Mouse (Mus musculus) thymus, adult 18-20 months (tissue): ENCODE results near the gene Olfr389.

ENCODE experiments used
- DNase-seq, 2 experiments: peaks; one replicate each; pipeline ENCODE4 v3.0.0; 2022; ENCODE audit warnings: mixed read lengths in 2 of 2

Gene Olfr389

GRCm38 (mm10) chr11:73780613-73781012 lies at the start of gene Olfr389:
TSS of gene Olfr389 (minus strand) at chr11:73780713.
- DNase-seq, result no peak

GRCm38 (mm10) chr11:73816949-73817348 lies 36.4 kb upstream of the Olfr389 start, which contains the start of gene Olfr392:
TSS of gene Olfr392 (minus strand) at chr11:73817049.
- no peak for DNase-seq

GRCm38 (mm10) chr11:73802952-73803351 lies 22.4 kb upstream of the Olfr389 start, which contains the start of gene Olfr391-ps:
TSS of gene Olfr391-ps (minus strand) at chr11:73803052.
- no peak for DNase-seq

- no peak for DNase-seq
These were observed 2.2 kb upstream of the Olfr389 start, which contains the start of gene Olfr390 for GRCm38 (mm10) chr11:73782664-73783063. TSS of gene Olfr390 (plus strand) at chr11:73782964.

- DNase-seq, result no peak
These were observed 21.4 kb downstream of the Olfr389 start for GRCm38 (mm10) chr11:73759115-73759514.
